Mouse (Mus musculus) liver, postnatal 0 days (tissue): Measurements from ENCODE around the gene Ryr3. TPM values are rescaled to one million over a fixed set of nuclear protein-coding genes. Genes with fewer than 3 reads are reported as not detected.

Experiments used
- ATAC-seq: fragments of 200-750 bp; cut with Nextera tagmentation; 2 replicates; pipeline ENCODE4 v1.8.0; 2017; ENCODE audit warnings: mild to moderate bottlenecking, moderate library complexity
- DNase-seq: peaks from one replicate; pipeline ENCODE4 v3.0.0-alpha.2; 2016
- H3K27ac ChIP-seq: fragments of 300-500 bp; sonication (generic); 2 replicates; pipeline ENCODE4 v1.5.1; 2014; ENCODE audit warnings: antibody characterized with exemption, moderate library complexity, mild to moderate bottlenecking, low read depth
- H3K27me3 ChIP-seq: fragments of 300-500 bp; sonication (generic); 2 replicates; pipeline ENCODE4 v1.6.1; 2014; ENCODE audit warnings: low read length, control low read depth, mixed read lengths; ENCODE audit not compliant: insufficient read depth
- H3K36me3 ChIP-seq: fragments of 300-500 bp; sonication (generic); replicated peaks from 2 replicates; pipeline ENCODE4 v1.6.1; 2014; ENCODE audit warnings: mild to moderate bottlenecking, control low read depth, low read length, moderate library complexity, mixed read lengths; ENCODE audit not compliant: insufficient read depth
- H3K4me1 ChIP-seq: fragments of 300-500 bp; sonication (generic); 2 replicates; pipeline ENCODE4 v1.6.1; 2014; ENCODE audit warnings: antibody characterized with exemption, mild to moderate bottlenecking, control low read depth; ENCODE audit not compliant: insufficient read depth
- H3K4me2 ChIP-seq: fragments of 300-500 bp; sonication (generic); 2 replicates; pipeline ENCODE4 v1.6.1; 2014; ENCODE audit warnings: low read depth, mild to moderate bottlenecking, low read length, moderate library complexity, mixed read lengths
- H3K4me3 ChIP-seq: fragments of 300-500 bp; sonication (generic); 2 replicates; pipeline ENCODE4 v1.5.1; 2014; ENCODE audit warnings: low read depth, low read length
- H3K9ac ChIP-seq: fragments of 300-500 bp; sonication (generic); replicated peaks from 2 replicates; pipeline ENCODE4 v1.6.1; 2014; ENCODE audit warnings: mild to moderate bottlenecking, moderate library complexity
- H3K9me3 ChIP-seq: fragments of 300-500 bp; sonication (generic); 2 replicates; pipeline ENCODE4 v1.6.1; 2016; ENCODE audit warnings: mild to moderate bottlenecking, control low read depth, low read length, mixed read lengths
- CTCF ChIP-seq: sonication (generic); IDR thresholded peaks from 2 replicates; pipeline ENCODE4 v1.5.1; 2016; ENCODE audit warnings: antibody characterized with exemption, low read depth
- EP300 ChIP-seq: IDR thresholded peaks from 2 replicates; pipeline ENCODE4 v1.6.1; 2016; ENCODE audit warnings: antibody characterized with exemption, low read depth, mild to moderate bottlenecking
- WGBS: fragments of 180-500 bp; shearing (Covaris S2); extraction: QIAGEN DNeasy Blood & Tissue Kit; methylation state at CpG from one replicate; pipeline ENCODE4 v1.1.7; 2014; ENCODE audit not compliant: insufficient replicate concordance; 5-methylcytosine and 5-hydroxymethylcytosine counted together
- polyA plus RNA-seq: library from polyadenylated mRNA; unstranded; fragments of >200 nt; fragmentation: Nextera tagmentation; extraction: Ambion mirVana; gene quantifications from 2 replicates; pipeline ENCODE4 v1.2.1, GENCODE M21; 2015

Gene Ryr3
- not detected in 2 replicates for polyA plus RNA-seq

- WGBS: 3% methylated on average over 58 of the region's 72 CpGs
- ATAC-seq: no peak
These were observed at the start of gene Ryr3 for GRCm38 (mm10) chr2:113216746-113217461. TSS of gene Ryr3 (minus strand) at chr2:113217096.

GRCm38 (mm10) chr2:113238871-113239270 lies 22.0 kb upstream of the Ryr3 start:
- ATAC-seq (no peak), DNase-seq (no peak)
- Histone ChIP-seq H3K36me3 (no peaks in the 10 kb centered on the region), H3K4me2 (no peak overlapping the region), H3K9ac (no peak overlapping the region), H3K27me3 (no peaks in the 10 kb centered on the region), H3K27ac (no peak overlapping the region), H3K4me1 (no peaks in the 10 kb centered on the region), H3K4me3 (no peak overlapping the region), H3K9me3 (no peaks in the 10 kb centered on the region)
- TF ChIP-seq EP300: no peak
- no peak for TF ChIP-seq CTCF
- 72% methylated on average over 5 of the region's 5 CpGs for WGBS

More at GRCm38 (mm10) chr2:113216746-113217461, at the start of gene Ryr3:
- Histone ChIP-seq H3K9me3 (no peaks in the 10 kb centered on the region), H3K27me3 (peaks cover 26% of the 10 kb centered on the region), H3K4me1 (no peaks in the 10 kb centered on the region), H3K36me3 (no peaks in the 10 kb centered on the region), H3K4me3 (no peak within 1 kb of the TSS), H3K9ac (no peak within 1 kb of the TSS), H3K27ac (no peak within 1 kb of the TSS), H3K4me2 (peak within 1 kb of the TSS; percentile 9)
- no peak for TF ChIP-seq CTCF
- no peak for TF ChIP-seq EP300
- DNase-seq: no peak

DNA sequence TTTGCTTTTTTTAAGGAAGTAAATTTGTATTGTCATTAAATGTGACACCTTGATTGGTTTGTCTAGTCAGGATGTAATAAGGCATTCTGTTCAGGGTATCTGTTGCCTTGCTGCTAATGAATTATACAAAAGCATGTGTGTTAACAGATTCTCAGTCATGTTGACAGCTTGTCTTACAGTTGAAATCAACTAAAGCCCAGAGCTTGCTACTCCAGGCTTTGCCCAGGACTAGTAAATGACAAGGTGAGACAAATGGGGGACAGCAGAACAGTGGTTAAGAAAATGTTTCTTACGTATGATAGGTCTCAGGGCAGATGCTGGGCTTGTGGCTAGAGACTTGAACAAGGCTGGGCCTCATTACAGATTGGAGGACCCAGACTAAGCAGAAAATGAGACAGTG lies 20.1 kb upstream of the Ryr3 start:
- H3K4me3 ChIP-seq: no peak overlapping the region
- H3K4me2 ChIP-seq: no peak overlapping the region
- H3K27me3 ChIP-seq: no peaks in the 10 kb centered on the region
- no peaks in the 10 kb centered on the region for H3K4me1 ChIP-seq
- WGBS: 68% methylated on average over 1 of the region's 1 CpGs
- DNase-seq (no peak), ATAC-seq (no peak)
- H3K9me3 ChIP-seq: no peaks in the 10 kb centered on the region
- TF ChIP-seq CTCF (no peak), EP300 (no peak)
- H3K36me3 ChIP-seq: no peaks in the 10 kb centered on the region
- H3K27ac ChIP-seq: no peak overlapping the region
- no peak overlapping the region for H3K9ac ChIP-seq

GRCm38 (mm10) chr2:113234559-113234958 lies 17.7 kb upstream of the Ryr3 start:
- no peak for TF ChIP-seq EP300
- TF ChIP-seq CTCF: peak; percentile 66
- no peak overlapping the region for H3K9ac ChIP-seq
- WGBS: 20% methylated on average over 3 of the region's 3 CpGs
- no peak for ATAC-seq
- no peak overlapping the region for H3K4me3 ChIP-seq
- no peak overlapping the region for H3K4me2 ChIP-seq
- H3K4me1 ChIP-seq: no peaks in the 10 kb centered on the region
- no peaks in the 10 kb centered on the region for H3K27me3 ChIP-seq
- no peak for DNase-seq
- no peak overlapping the region for H3K27ac ChIP-seq
- no peaks in the 10 kb centered on the region for H3K9me3 ChIP-seq
- H3K36me3 ChIP-seq: no peaks in the 10 kb centered on the region

DNA sequence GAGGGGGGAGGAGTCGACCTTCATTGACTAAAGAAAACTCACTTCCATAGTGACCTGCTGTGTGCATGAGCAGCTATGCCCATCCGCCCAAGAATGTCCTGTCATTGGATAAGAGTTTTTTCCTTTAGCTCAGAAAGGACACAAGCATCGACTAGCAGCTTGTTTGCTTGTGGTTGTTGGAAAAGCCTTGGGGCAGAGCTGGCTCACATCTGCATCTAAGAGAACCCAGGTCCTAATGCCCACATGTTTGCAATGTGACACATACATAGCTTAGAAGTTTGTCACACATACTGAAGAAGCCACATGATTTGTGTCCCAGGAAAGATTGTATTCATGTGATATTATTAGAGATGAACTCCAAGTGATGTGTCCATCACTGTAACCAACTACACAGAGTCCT lies 16.5 kb upstream of the Ryr3 start:
- DNase-seq (no peak), ATAC-seq (no peak)

DNA sequence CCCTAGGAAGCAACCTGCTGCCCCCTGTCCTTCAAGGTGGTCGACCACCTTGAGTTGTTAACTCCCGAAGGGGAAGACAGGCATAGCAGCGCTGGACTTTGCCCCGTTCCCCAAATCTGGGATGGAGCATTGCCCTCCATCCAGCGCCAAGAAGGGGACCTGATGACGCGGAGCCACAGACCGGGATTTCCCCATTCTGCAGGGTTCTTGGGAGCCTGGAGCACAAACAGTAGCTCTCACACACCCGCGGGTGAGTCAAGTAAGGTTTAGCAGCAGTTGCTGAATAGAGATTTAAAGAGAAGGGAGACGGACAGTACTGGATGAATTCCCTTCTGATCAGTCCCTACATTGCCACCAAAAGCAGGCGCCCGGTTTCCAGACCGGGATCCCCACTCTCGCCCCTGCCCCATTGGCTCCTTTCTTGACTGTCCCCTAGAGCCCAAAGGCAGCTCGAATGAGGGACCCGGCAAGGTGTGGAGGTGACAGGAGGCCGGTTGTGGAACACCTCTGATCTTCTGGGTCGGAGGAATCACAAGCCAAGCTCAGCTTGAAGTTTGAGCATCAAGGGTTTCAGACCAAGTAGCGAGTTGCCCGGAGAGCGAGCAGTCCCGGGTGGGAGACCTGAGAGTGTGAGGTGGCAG lies 671 bp downstream of the Ryr3 start:
- Histone ChIP-seq H3K4me1 (no peaks in the 10 kb centered on the region), H3K9ac (no peak overlapping the region), H3K9me3 (no peaks in the 10 kb centered on the region), H3K27ac (no peak overlapping the region), H3K4me3 (no peak overlapping the region), H3K27me3 (peaks cover 26% of the 10 kb centered on the region), H3K4me2 (no peak overlapping the region), H3K36me3 (no peaks in the 10 kb centered on the region)
- TF ChIP-seq CTCF (no peak), EP300 (no peak)
- no peak for ATAC-seq
- no peak for DNase-seq
- 5% methylated on average over 23 of the region's 23 CpGs for WGBS

More for the DNA sequence above, 16.5 kb upstream of the Ryr3 start:
- 51% methylated on average over 3 of the region's 3 CpGs for WGBS
- H3K9me3 ChIP-seq: no peaks in the 10 kb centered on the region
- H3K4me1 ChIP-seq: no peaks in the 10 kb centered on the region
- H3K9ac ChIP-seq: no peak overlapping the region
- H3K27me3 ChIP-seq: no peaks in the 10 kb centered on the region
- no peaks in the 10 kb centered on the region for H3K36me3 ChIP-seq
- no peak overlapping the region for H3K27ac ChIP-seq
- H3K4me3 ChIP-seq: no peak overlapping the region
- TF ChIP-seq EP300 (no peak), CTCF (no peak)
- H3K4me2 ChIP-seq: no peak overlapping the region
